Mouse (Mus musculus): Measurements from ENCODE around the gene Dock7. TPM values are rescaled to one million over a fixed set of nuclear protein-coding genes. Genes with fewer than 3 reads are reported as not detected.

Dock7 gene
- polyA plus RNA-seq, 1 experiment from 2014 or later = 5.2 TPM

- Histone ChIP-seq H3K4me1 (ENCODE audit: insufficient read depth) (no peaks in the 10 kb centered on the region), H3K9me3 (ENCODE audit: low read length) (no peaks in the 10 kb centered on the region), H3K4me2 (ENCODE audit: low read depth, low read length) (no peak overlapping the region), H3K27me3 (ENCODE audit: insufficient read depth, low read length) (no peaks in the 10 kb centered on the region), H3K4me3 (ENCODE audit: low read depth, low read length) (no peak overlapping the region), H3K27ac (ENCODE audit: low read depth) (no peak overlapping the region), H3K9ac (replicated peaks) (no peak overlapping the region), H3K36me3 (replicated peaks; ENCODE audit: insufficient read depth, low read length) (no peaks in the 10 kb centered on the region)
- ATAC-seq (no peak), DNase-seq (no peak)
- 26% methylated on average over 3 of the region's 3 CpGs for WGBS (ENCODE audit: insufficient replicate concordance)
- TF ChIP-seq CTCF (IDR thresholded peaks at IDR 0.05; ENCODE audit: low read depth) = no peak
- TF ChIP-seq EP300 (IDR thresholded peaks at IDR 0.05; ENCODE audit: low read depth) = no peak
These were observed 39.7 kb upstream of the Dock7 start for GRCm38 (mm10) chr4:99160414-99160813.

- no peaks in the 10 kb centered on the region for H3K36me3 ChIP-seq (replicated peaks; ENCODE audit: insufficient read depth, low read length)
- DNase-seq (no peak), ATAC-seq (no peak)
- H3K4me3 ChIP-seq (ENCODE audit: low read depth, low read length) = no peak overlapping the region
- H3K4me2 ChIP-seq (ENCODE audit: low read depth, low read length) = no peak overlapping the region
- 70% methylated on average over 5 of the region's 5 CpGs for WGBS (ENCODE audit: insufficient replicate concordance)
- no peak overlapping the region for H3K9ac ChIP-seq (replicated peaks)
- H3K27ac ChIP-seq (ENCODE audit: low read depth) = no peak overlapping the region
- no peak for TF ChIP-seq EP300 (IDR thresholded peaks at IDR 0.05; ENCODE audit: low read depth)
- no peak for TF ChIP-seq CTCF (IDR thresholded peaks at IDR 0.05; ENCODE audit: low read depth)
- H3K9me3 ChIP-seq (ENCODE audit: low read length) = no peaks in the 10 kb centered on the region
- H3K27me3 ChIP-seq (ENCODE audit: insufficient read depth, low read length) = no peaks in the 10 kb centered on the region
- no peaks in the 10 kb centered on the region for H3K4me1 ChIP-seq (ENCODE audit: insufficient read depth)
These were observed 37.8 kb upstream of the Dock7 start for GRCm38 (mm10) chr4:99158495-99158894.

- no peak overlapping the region for H3K27ac ChIP-seq (ENCODE audit: low read depth)
- H3K4me1 ChIP-seq (ENCODE audit: insufficient read depth) = no peaks in the 10 kb centered on the region
- H3K9me3 ChIP-seq (ENCODE audit: low read length) = no peaks in the 10 kb centered on the region
- DNase-seq (no peak), ATAC-seq (no peak)
- H3K4me3 ChIP-seq (ENCODE audit: low read depth, low read length) = no peak overlapping the region
- H3K27me3 ChIP-seq (ENCODE audit: insufficient read depth, low read length) = no peaks in the 10 kb centered on the region
- no peaks in the 10 kb centered on the region for H3K36me3 ChIP-seq (replicated peaks; ENCODE audit: insufficient read depth, low read length)
- WGBS (ENCODE audit: insufficient replicate concordance) = 46% methylated on average over 11 of the region's 11 CpGs
- no peak overlapping the region for H3K4me2 ChIP-seq (ENCODE audit: low read depth, low read length)
- no peak overlapping the region for H3K9ac ChIP-seq (replicated peaks)
- no peak for TF ChIP-seq CTCF (IDR thresholded peaks at IDR 0.05; ENCODE audit: low read depth)
- TF ChIP-seq EP300 (IDR thresholded peaks at IDR 0.05; ENCODE audit: low read depth) = no peak
These were observed 36.1 kb upstream of the Dock7 start for GRCm38 (mm10) chr4:99156641-99157307.

- no peaks in the 10 kb centered on the region for H3K27me3 ChIP-seq (ENCODE audit: insufficient read depth, low read length)
- no peak overlapping the region for H3K27ac ChIP-seq (ENCODE audit: low read depth)
- H3K9me3 ChIP-seq (ENCODE audit: low read length) = no peaks in the 10 kb centered on the region
- TF ChIP-seq EP300 (IDR thresholded peaks at IDR 0.05; ENCODE audit: low read depth) (no peak), CTCF (IDR thresholded peaks at IDR 0.05; ENCODE audit: low read depth) (no peak)
- no peaks in the 10 kb centered on the region for H3K4me1 ChIP-seq (ENCODE audit: insufficient read depth)
- DNase-seq (no peak), ATAC-seq (no peak)
- H3K4me3 ChIP-seq (ENCODE audit: low read depth, low read length) = no peak overlapping the region
- no peak overlapping the region for H3K4me2 ChIP-seq (ENCODE audit: low read depth, low read length)
- WGBS (ENCODE audit: insufficient replicate concordance) = 34% methylated on average over 4 of the region's 4 CpGs
- H3K36me3 ChIP-seq (replicated peaks; ENCODE audit: insufficient read depth, low read length) = no peaks in the 10 kb centered on the region
- no peak overlapping the region for H3K9ac ChIP-seq (replicated peaks)
These were observed 31.3 kb upstream of the Dock7 start for GRCm38 (mm10) chr4:99151885-99152558.

DNA sequence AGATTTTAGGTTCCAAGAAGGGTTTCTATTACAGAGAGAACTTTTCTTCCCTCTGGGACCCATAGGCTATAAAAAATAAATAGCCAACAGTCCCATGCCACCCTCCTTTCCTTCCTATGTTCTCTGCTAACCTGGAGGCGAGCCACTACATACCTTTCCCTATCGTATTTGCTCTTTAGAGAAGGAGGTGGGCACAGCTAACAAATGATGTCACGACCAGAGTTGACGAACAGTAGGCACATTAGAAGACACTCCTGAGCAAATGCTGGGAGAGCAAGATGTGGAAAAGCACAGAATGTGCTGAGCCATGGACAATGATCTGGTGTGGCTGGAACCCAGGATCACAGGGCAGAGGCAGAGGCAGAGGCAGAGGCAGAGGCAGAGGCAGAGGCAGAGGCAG lies 30.7 kb upstream of the Dock7 start:
- WGBS (ENCODE audit: insufficient replicate concordance) = 80% methylated on average over 4 of the region's 4 CpGs
- no peaks in the 10 kb centered on the region for H3K36me3 ChIP-seq (replicated peaks; ENCODE audit: insufficient read depth, low read length)

DNA sequence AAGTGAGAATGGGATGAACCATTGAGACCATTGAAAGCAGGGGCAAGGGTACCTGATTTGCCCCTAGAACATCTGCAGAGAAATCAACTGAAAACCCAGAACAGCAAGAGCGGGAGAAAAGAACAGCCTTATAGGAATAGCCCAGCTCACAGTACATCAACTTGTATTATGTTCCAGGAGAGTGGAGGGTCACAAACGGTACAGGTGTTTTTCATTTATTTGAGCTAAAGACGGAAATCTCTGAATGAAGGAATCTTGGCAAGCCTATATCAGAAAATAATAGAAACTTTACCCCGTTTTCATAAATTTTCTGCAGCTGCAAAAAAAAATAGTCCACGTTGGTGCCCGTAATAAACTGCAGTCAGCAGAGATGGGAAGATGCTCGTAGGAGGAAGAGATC lies 22.6 kb upstream of the Dock7 start:
- H3K9me3 ChIP-seq (ENCODE audit: low read length) = no peaks in the 10 kb centered on the region
- H3K4me2 ChIP-seq (ENCODE audit: low read depth, low read length) = no peak overlapping the region
- no peaks in the 10 kb centered on the region for H3K27me3 ChIP-seq (ENCODE audit: insufficient read depth, low read length)
- no peaks in the 10 kb centered on the region for H3K4me1 ChIP-seq (ENCODE audit: insufficient read depth)
- H3K4me3 ChIP-seq (ENCODE audit: low read depth, low read length) = no peak overlapping the region
- H3K27ac ChIP-seq (ENCODE audit: low read depth) = no peak overlapping the region
- no peak overlapping the region for H3K9ac ChIP-seq (replicated peaks)
- WGBS (ENCODE audit: insufficient replicate concordance) = 85% methylated on average over 7 of the region's 7 CpGs
- no peaks in the 10 kb centered on the region for H3K36me3 ChIP-seq (replicated peaks; ENCODE audit: insufficient read depth, low read length)
- DNase-seq = no peak
- no peak for TF ChIP-seq CTCF (IDR thresholded peaks at IDR 0.05; ENCODE audit: low read depth)
- no peak for TF ChIP-seq EP300 (IDR thresholded peaks at IDR 0.05; ENCODE audit: low read depth)
- no peak for ATAC-seq

More for the DNA sequence above, 30.7 kb upstream of the Dock7 start:
- TF ChIP-seq EP300 (IDR thresholded peaks at IDR 0.05; ENCODE audit: low read depth) = no peak
- no peak for TF ChIP-seq CTCF (IDR thresholded peaks at IDR 0.05; ENCODE audit: low read depth)
- no peaks in the 10 kb centered on the region for H3K9me3 ChIP-seq (ENCODE audit: low read length)
- H3K4me3 ChIP-seq (ENCODE audit: low read depth, low read length) = no peak overlapping the region
- ATAC-seq (no peak), DNase-seq (no peak)
- H3K27ac ChIP-seq (ENCODE audit: low read depth) = no peak overlapping the region
- H3K4me2 ChIP-seq (ENCODE audit: low read depth, low read length) = no peak overlapping the region
- H3K9ac ChIP-seq (replicated peaks) = no peak overlapping the region
- H3K27me3 ChIP-seq (ENCODE audit: insufficient read depth, low read length) = no peaks in the 10 kb centered on the region
- H3K4me1 ChIP-seq (ENCODE audit: insufficient read depth) = no peaks in the 10 kb centered on the region
